Mouse (Mus musculus) ES-E14 (cell line): ENCODE measurements around the gene Ski. TPM values are rescaled to one million over a fixed set of nuclear protein-coding genes. Genes with fewer than 3 reads are reported as not detected.

Experiments used
- DNase-seq: peaks from one replicate; pipeline ENCODE4 v3.0.0-alpha.2; 2013; ENCODE audit warnings: low read depth, low spot score
- H3K27ac ChIP-seq: 2 replicates; pipeline ENCODE4 v1.5.1; 2012; ENCODE audit warnings: low read depth, mild to moderate bottlenecking, low read length, moderate library complexity, mixed read lengths; ENCODE audit not compliant: poor library complexity, insufficient read depth, severe bottlenecking
- H3K36me3 ChIP-seq: 2 replicates; pipeline ENCODE4 v1.6.1; 2012; ENCODE audit warnings: mild to moderate bottlenecking, low read length, moderate library complexity, mixed read lengths; ENCODE audit not compliant: control insufficient read depth, poor library complexity, insufficient read depth, severe bottlenecking
- H3K4me1 ChIP-seq, 2 experiments: fragments of 150-350 bp in 1 of 2; sonication (generic) in 1 of 2; 2 replicates each; pipeline ENCODE4 v1.6.1; 2012; ENCODE audit warnings: low read length in 2 of 2, mild to moderate bottlenecking in 1 of 2, mixed read lengths in 1 of 2; ENCODE audit not compliant: control insufficient read depth in 2 of 2, insufficient read depth in 2 of 2, poor library complexity in 1 of 2
- H3K4me3 ChIP-seq, 2 experiments: fragments of 150-350 bp in 1 of 2; sonication (generic) in 1 of 2; 2 replicates each; pipeline ENCODE4 v1.5.1; 2012; ENCODE audit warnings: low read length in 2 of 2, low read depth in 1 of 2, mild to moderate bottlenecking in 1 of 2, mixed read lengths in 1 of 2; ENCODE audit not compliant: insufficient read depth in 1 of 2, poor library complexity in 1 of 2, severe bottlenecking in 1 of 2
- H3K9ac ChIP-seq: 2 replicates; pipeline ENCODE4 v1.6.1; 2012; ENCODE audit warnings: low read depth, mild to moderate bottlenecking, low read length, mixed read lengths; ENCODE audit not compliant: poor library complexity, insufficient read depth, severe bottlenecking
- H3K9me3 ChIP-seq: fragments of 150-350 bp; sonication (generic); 2 replicates; pipeline ENCODE4 v1.6.1; 2012; ENCODE audit warnings: low read depth, mild to moderate bottlenecking, low read length; ENCODE audit not compliant: control insufficient read depth, insufficient read depth
- CHD2 ChIP-seq: IDR thresholded peaks from 2 replicates; pipeline ENCODE4 v1.6.1; 2014; ENCODE audit warnings: mild to moderate bottlenecking, low read depth, low read length, inconsistent platforms
- HCFC1 ChIP-seq: IDR thresholded peaks from 2 replicates; pipeline ENCODE4 v1.6.1; 2012; ENCODE audit warnings: low read length, inconsistent platforms, borderline replicate concordance; ENCODE audit not compliant: insufficient read depth
- MAFK ChIP-seq: IDR thresholded peaks from 2 replicates; pipeline ENCODE4 v1.6.1; 2014; ENCODE audit warnings: mild to moderate bottlenecking, low read depth, low read length, inconsistent platforms; ENCODE audit not compliant: insufficient read depth
- ZC3H11A ChIP-seq: IDR thresholded peaks from 2 replicates; pipeline ENCODE4 v1.6.1; 2012; ENCODE audit warnings: low read depth, mild to moderate bottlenecking, inconsistent platforms, low read length, borderline replicate concordance
- ZNF384 ChIP-seq: IDR thresholded peaks from 2 replicates; pipeline ENCODE4 v1.6.1; 2012; ENCODE audit warnings: low read depth, low read length, inconsistent platforms
- in situ Hi-C, 2 experiments: fragments of 600-800 bp; cut with MboI; formaldehyde crosslinking; loops; one replicate each; pipeline ENCODE4 v1.15.1; 2025; ENCODE audit warnings: low sequenced_read_pairs in 2 of 2, inconsistent platforms in 1 of 2; ENCODE audit not compliant: unreplicated experiment in 2 of 2
- total RNA-seq: library from RNA; depleted of rRNA; stranded (reverse); fragments of 300-350 nt; gene quantifications from 2 replicates; pipeline ENCODE4 v1.2.3, GENCODE M21; 2012

Gene Ski
- total RNA-seq, 1 experiment: 30.2 TPM

DNA sequence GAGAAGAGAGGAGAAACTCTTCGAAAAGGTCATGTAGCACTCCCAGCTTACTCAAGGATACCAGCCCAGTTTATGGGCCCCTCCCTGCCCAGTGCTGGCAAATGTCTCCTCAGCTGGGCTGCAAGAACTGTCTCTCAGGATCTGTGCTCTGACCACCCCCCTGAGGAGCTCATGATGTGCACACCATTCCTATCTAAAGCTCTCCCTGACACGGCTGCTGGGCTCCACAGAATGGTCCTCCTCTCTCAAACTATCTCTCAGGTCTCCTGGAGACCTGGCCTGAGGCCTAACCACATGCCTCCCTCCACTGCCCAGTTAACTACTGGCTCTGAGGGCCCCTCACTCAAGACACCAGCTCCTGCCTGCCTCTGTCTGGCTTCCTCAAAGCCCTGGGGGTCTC lies 82.2 kb downstream of the Ski start:
- Histone ChIP-seq H3K36me3 (no peaks in the 10 kb centered on the region), H3K27ac (no peak overlapping the region), H3K9ac (no peak overlapping the region), H3K4me1 (peaks cover 0 to 5% of the 10 kb centered on the region in 2 experiments; a peak in 1 of 4 replicates), H3K4me3 (no peak overlapping the region), H3K9me3 (no peaks in the 10 kb centered on the region)
- in situ Hi-C loops: no loop called here
- no peak for DNase-seq
- no peak for TF ChIP-seq CHD2
- no peak for TF ChIP-seq HCFC1
- no peak for TF ChIP-seq MAFK
- TF ChIP-seq ZNF384: no peak
- TF ChIP-seq ZC3H11A: no peak

DNA sequence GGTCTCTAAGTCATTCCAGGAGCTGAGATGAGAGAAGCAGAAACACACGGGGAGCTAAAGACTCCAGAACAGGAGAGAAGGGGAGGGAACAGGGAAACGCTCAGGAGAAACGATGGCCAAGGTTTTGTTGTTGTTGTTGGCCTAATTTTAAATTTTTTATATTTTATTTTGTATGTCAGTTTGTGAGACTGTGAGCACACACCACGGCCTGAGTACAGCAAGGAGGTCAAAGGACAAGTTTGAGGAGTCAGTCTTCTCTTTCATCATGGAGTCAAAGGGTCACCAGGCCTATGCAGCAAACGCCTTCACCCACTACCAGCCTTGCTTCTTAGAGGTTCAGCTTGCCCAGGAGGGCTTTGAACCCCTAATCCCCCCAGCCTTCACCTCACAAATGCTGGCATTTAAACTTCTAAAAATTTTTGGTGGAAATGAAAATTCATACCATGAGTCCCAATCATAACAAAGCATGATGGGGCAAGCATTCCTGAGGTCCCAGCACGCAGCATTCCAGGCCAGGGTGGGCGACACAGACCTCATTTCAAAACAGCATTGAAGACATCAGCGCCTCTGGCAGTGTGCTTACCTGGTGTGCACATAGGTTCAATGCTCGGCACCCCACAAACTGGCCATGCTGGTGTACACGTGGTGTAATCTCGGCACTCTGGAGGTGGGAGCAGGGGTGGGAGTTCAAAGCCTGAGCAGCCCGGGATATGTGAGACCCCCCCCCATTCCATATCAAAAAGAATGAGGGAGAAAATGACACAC lies 82.9 kb downstream of the Ski start:
- TF ChIP-seq ZC3H11A: no peak
- TF ChIP-seq CHD2: no peak
- no peak for TF ChIP-seq ZNF384
- TF ChIP-seq MAFK: no peak
- no peak for TF ChIP-seq HCFC1
- H3K27ac ChIP-seq: no peak overlapping the region
- H3K36me3 ChIP-seq: no peaks in the 10 kb centered on the region
- DNase-seq: no peak
- H3K4me3 ChIP-seq: no peak overlapping the region
- H3K9me3 ChIP-seq: no peaks in the 10 kb centered on the region
- H3K9ac ChIP-seq: no peak overlapping the region
- H3K4me1 ChIP-seq: peaks cover 0 to 7% of the 10 kb centered on the region in 2 experiments; a peak in 1 of 4 replicates
- in situ Hi-C loops: no loop called here

DNA sequence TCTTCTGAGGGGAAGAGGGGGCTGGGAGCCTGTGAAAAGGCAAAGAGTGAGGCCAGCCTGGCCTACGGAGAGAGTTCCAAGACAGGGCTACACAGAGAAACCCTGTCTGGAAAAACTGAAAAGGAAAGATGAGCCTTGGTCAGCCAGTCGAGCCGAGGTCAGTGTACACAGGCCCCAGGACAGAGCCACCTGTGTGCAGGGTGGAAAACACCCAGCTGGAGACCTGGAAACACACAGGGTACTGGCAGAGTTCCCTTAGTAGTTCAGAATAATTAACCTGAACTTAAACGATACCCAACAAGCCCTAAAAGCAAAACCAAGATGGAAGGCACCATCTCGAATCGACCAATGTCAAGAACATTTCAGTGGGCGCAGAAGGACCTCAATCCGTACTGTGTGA lies 83.9 kb downstream of the Ski start:
- H3K27ac ChIP-seq: no peak overlapping the region

DNA sequence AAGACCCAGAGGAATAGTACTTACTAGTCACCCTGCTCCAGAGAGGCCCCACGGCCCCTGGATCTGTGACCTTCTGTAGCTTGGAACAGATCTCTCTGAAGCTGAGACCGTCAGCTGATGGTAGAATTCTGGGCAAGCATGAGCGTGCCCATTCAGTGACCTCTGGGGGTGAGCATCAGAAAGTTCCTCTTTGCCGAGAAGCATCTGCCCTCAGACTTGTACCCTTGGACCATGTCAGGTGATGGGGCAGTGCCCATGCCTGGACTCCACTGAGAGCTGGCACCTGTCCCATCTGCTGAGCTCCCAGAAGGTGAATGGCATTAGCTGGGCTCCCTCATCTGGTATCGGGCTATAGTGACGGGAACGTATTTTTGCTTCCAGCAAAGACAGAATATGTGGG lies 84.5 kb downstream of the Ski start:
- no peak for TF ChIP-seq MAFK
- no peak for TF ChIP-seq ZC3H11A
- TF ChIP-seq HCFC1: no peak
- TF ChIP-seq ZNF384: no peak
- TF ChIP-seq CHD2: no peak
- no peak overlapping the region for H3K9ac ChIP-seq
- no peak for DNase-seq
- no peaks in the 10 kb centered on the region for H3K9me3 ChIP-seq
- peaks cover 0 to 7% of the 10 kb centered on the region in 2 experiments; a peak in 1 of 4 replicates for H3K4me1 ChIP-seq
- no peak overlapping the region for H3K27ac ChIP-seq
- in situ Hi-C loops: no loop called here
- H3K4me3 ChIP-seq: no peak overlapping the region
- no peaks in the 10 kb centered on the region for H3K36me3 ChIP-seq

More for the DNA sequence above, 83.9 kb downstream of the Ski start:
- Histone ChIP-seq H3K4me1 (peaks cover 0 to 7% of the 10 kb centered on the region in 2 experiments; a peak in 1 of 4 replicates), H3K4me3 (no peak overlapping the region), H3K9ac (no peak overlapping the region), H3K9me3 (no peaks in the 10 kb centered on the region), H3K36me3 (no peaks in the 10 kb centered on the region)
- in situ Hi-C loops: no loop called here
- no peak for TF ChIP-seq ZC3H11A
- no peak for TF ChIP-seq ZNF384
- TF ChIP-seq MAFK: no peak
- no peak for TF ChIP-seq CHD2
- no peak for TF ChIP-seq HCFC1
- no peak for DNase-seq
